Mouse (Mus musculus): ENCODE results near the gene Foxf2. TPM values are rescaled to one million over a fixed set of nuclear protein-coding genes. Genes with fewer than 3 reads are reported as not detected.
A peak's percentile ranks its signal among the peaks of the same experiment; 100 is the strongest.

The Foxf2 gene
- polyA plus RNA-seq, 1 experiment from 2014 or later, result not detected

- DNase-seq (no peak), ATAC-seq (ENCODE audit: low read depth) (no peak)
- Histone ChIP-seq H3K9ac (no peak overlapping the region), H3K36me3 (no peaks in the 10 kb centered on the region), H3K4me1 (replicated peaks) (0 out of 2 replicates have a peak, but pooled peaks cover 3% of the 10 kb centered on the region), H3K27me3 (peaks cover 98% of the 10 kb centered on the region), H3K9me3 (replicated peaks) (no peaks in the 10 kb centered on the region), H3K4me3 (replicated peaks) (no peak overlapping the region; the same call in 1 of the 2 replicates), H3K4me2 (peak overlapping the region; percentile 49), H3K27ac (no peak overlapping the region)
- WGBS (ENCODE audit: insufficient replicate concordance), result 2% methylated on average over 14 of the region's 14 CpGs
These were observed 7.2 kb upstream of the Foxf2 start for GRCm38 (mm10) chr13:31618416-31618815.

- 0 out of 2 replicates have a peak, but pooled peaks cover 3% of the 10 kb centered on the region for H3K4me1 ChIP-seq (replicated peaks)
- WGBS (ENCODE audit: insufficient replicate concordance), result 4% methylated on average over 18 of the region's 18 CpGs
- no peak overlapping the region for H3K9ac ChIP-seq
- no peak overlapping the region for H3K4me2 ChIP-seq
- H3K9me3 ChIP-seq (replicated peaks), result no peaks in the 10 kb centered on the region
- no peak for ATAC-seq (ENCODE audit: low read depth)
- no peak for DNase-seq
- H3K27ac ChIP-seq, result no peak overlapping the region
- no peaks in the 10 kb centered on the region for H3K36me3 ChIP-seq
- H3K27me3 ChIP-seq, result peaks cover 98% of the 10 kb centered on the region
- H3K4me3 ChIP-seq (replicated peaks), result no peak overlapping the region
These were observed 6.5 kb upstream of the Foxf2 start for GRCm38 (mm10) chr13:31618919-31619655.

GRCm38 (mm10) chr13:31619826-31620498 lies 5.7 kb upstream of the Foxf2 start:
- Histone ChIP-seq H3K36me3 (no peaks in the 10 kb centered on the region), H3K27me3 (peaks cover 98% of the 10 kb centered on the region), H3K9me3 (replicated peaks) (no peaks in the 10 kb centered on the region), H3K4me2 (no peak overlapping the region), H3K4me3 (replicated peaks) (no peak overlapping the region), H3K4me1 (replicated peaks) (0 out of 2 replicates have a peak, but pooled peaks cover 3% of the 10 kb centered on the region), H3K27ac (no peak overlapping the region), H3K9ac (no peak overlapping the region)
- DNase-seq, result no peak
- WGBS (ENCODE audit: insufficient replicate concordance), result under 1% methylated on average over 33 of the region's 33 CpGs
- ATAC-seq (ENCODE audit: low read depth), result no peak

- ATAC-seq (ENCODE audit: low read depth), result no peak
- Histone ChIP-seq H3K4me3 (replicated peaks) (no peak overlapping the region), H3K9ac (no peak overlapping the region), H3K27ac (no peak overlapping the region), H3K36me3 (no peaks in the 10 kb centered on the region), H3K4me2 (no peak overlapping the region), H3K9me3 (replicated peaks) (no peaks in the 10 kb centered on the region), H3K4me1 (replicated peaks) (0 out of 2 replicates have a peak, but pooled peaks cover 3% of the 10 kb centered on the region), H3K27me3 (peaks cover 98% of the 10 kb centered on the region)
- no peak for DNase-seq
- WGBS (ENCODE audit: insufficient replicate concordance), result 2% methylated on average over 10 of the region's 10 CpGs
These were observed 5.1 kb upstream of the Foxf2 start for GRCm38 (mm10) chr13:31620499-31620847.

GRCm38 (mm10) chr13:31620937-31621336 lies 4.7 kb upstream of the Foxf2 start:
- H3K9ac ChIP-seq, result no peak overlapping the region
- WGBS (ENCODE audit: insufficient replicate concordance), result 9% methylated on average over 4 of the region's 4 CpGs
- no peak overlapping the region for H3K4me3 ChIP-seq (replicated peaks)
- H3K9me3 ChIP-seq (replicated peaks), result no peaks in the 10 kb centered on the region
- no peak overlapping the region for H3K4me2 ChIP-seq
- no peak for DNase-seq
- no peak for ATAC-seq (ENCODE audit: low read depth)
- no peak overlapping the region for H3K27ac ChIP-seq
- no peaks in the 10 kb centered on the region for H3K36me3 ChIP-seq
- peaks cover 98% of the 10 kb centered on the region for H3K27me3 ChIP-seq
- peaks cover 4% of the 10 kb centered on the region; the same call in 1 of the 2 replicates for H3K4me1 ChIP-seq (replicated peaks)

GRCm38 (mm10) chr13:31621741-31622140 lies 3.9 kb upstream of the Foxf2 start:
- Histone ChIP-seq H3K4me2 (no peak overlapping the region), H3K9ac (no peak overlapping the region), H3K4me3 (replicated peaks) (no peak overlapping the region), H3K36me3 (no peaks in the 10 kb centered on the region), H3K27me3 (peaks cover 98% of the 10 kb centered on the region), H3K27ac (no peak overlapping the region), H3K4me1 (replicated peaks) (peaks cover 8% of the 10 kb centered on the region; the same call in 1 of the 2 replicates), H3K9me3 (replicated peaks) (no peaks in the 10 kb centered on the region)
- WGBS (ENCODE audit: insufficient replicate concordance), result 3% methylated on average over 9 of the region's 9 CpGs
- DNase-seq (no peak), ATAC-seq (ENCODE audit: low read depth) (no peak)

GRCm38 (mm10) chr13:31622371-31622770 lies 3.2 kb upstream of the Foxf2 start:
- Histone ChIP-seq H3K27ac (no peak overlapping the region), H3K27me3 (peaks cover 98% of the 10 kb centered on the region), H3K4me2 (no peak overlapping the region), H3K36me3 (no peaks in the 10 kb centered on the region), H3K9me3 (replicated peaks) (no peaks in the 10 kb centered on the region), H3K9ac (no peak overlapping the region), H3K4me3 (replicated peaks) (no peak overlapping the region), H3K4me1 (replicated peaks) (peaks cover 8% of the 10 kb centered on the region; the same call in 1 of the 2 replicates)
- no peak for DNase-seq
- 9% methylated on average over 3 of the region's 3 CpGs for WGBS (ENCODE audit: insufficient replicate concordance)
- ATAC-seq (ENCODE audit: low read depth), result no peak

- no peak overlapping the region for H3K9ac ChIP-seq
- H3K27ac ChIP-seq, result no peak overlapping the region
- H3K4me2 ChIP-seq, result no peak overlapping the region
- no peaks in the 10 kb centered on the region for H3K36me3 ChIP-seq
- 6% methylated on average over 6 of the region's 6 CpGs for WGBS (ENCODE audit: insufficient replicate concordance)
- peaks cover 8% of the 10 kb centered on the region; the same call in 1 of the 2 replicates for H3K4me1 ChIP-seq (replicated peaks)
- H3K27me3 ChIP-seq, result peaks cover 99% of the 10 kb centered on the region
- ATAC-seq (ENCODE audit: low read depth), result no peak
- no peak for DNase-seq
- no peaks in the 10 kb centered on the region for H3K9me3 ChIP-seq (replicated peaks)
- no peak overlapping the region for H3K4me3 ChIP-seq (replicated peaks)
These were observed 2.3 kb upstream of the Foxf2 start for GRCm38 (mm10) chr13:31623291-31623690.

GRCm38 (mm10) chr13:31623906-31624860 lies 1.4 kb upstream of the Foxf2 start:
- 4% methylated on average over 20 of the region's 20 CpGs for WGBS (ENCODE audit: insufficient replicate concordance)
- DNase-seq, result no peak
- Histone ChIP-seq H3K4me2 (no peak overlapping the region), H3K9me3 (replicated peaks) (no peaks in the 10 kb centered on the region), H3K27ac (no peak overlapping the region), H3K4me3 (replicated peaks) (no peak overlapping the region), H3K36me3 (no peaks in the 10 kb centered on the region), H3K27me3 (peaks cover 99% of the 10 kb centered on the region), H3K4me1 (replicated peaks) (peaks cover 8% of the 10 kb centered on the region; the same call in 1 of the 2 replicates), H3K9ac (no peak overlapping the region)
- ATAC-seq (ENCODE audit: low read depth), result no peak

GRCm38 (mm10) chr13:31624966-31625332 lies 667 bp upstream of the Foxf2 start:
- DNase-seq, result no peak
- 1% methylated on average over 13 of the region's 13 CpGs for WGBS (ENCODE audit: insufficient replicate concordance)
- Histone ChIP-seq H3K4me1 (replicated peaks) (peaks cover 8% of the 10 kb centered on the region; the same call in 1 of the 2 replicates), H3K27me3 (peaks cover 99% of the 10 kb centered on the region), H3K4me3 (replicated peaks) (peak overlapping the region; percentile 44), H3K36me3 (no peaks in the 10 kb centered on the region), H3K9me3 (replicated peaks) (no peaks in the 10 kb centered on the region), H3K4me2 (peak overlapping the region; percentile 58; the same call in 1 of the 2 replicates), H3K27ac (no peak overlapping the region), H3K9ac (no peak overlapping the region)
- no peak for ATAC-seq (ENCODE audit: low read depth)
